ENCODE assay signal across 9 mouse cellular contexts in the genomic region with DNA sequence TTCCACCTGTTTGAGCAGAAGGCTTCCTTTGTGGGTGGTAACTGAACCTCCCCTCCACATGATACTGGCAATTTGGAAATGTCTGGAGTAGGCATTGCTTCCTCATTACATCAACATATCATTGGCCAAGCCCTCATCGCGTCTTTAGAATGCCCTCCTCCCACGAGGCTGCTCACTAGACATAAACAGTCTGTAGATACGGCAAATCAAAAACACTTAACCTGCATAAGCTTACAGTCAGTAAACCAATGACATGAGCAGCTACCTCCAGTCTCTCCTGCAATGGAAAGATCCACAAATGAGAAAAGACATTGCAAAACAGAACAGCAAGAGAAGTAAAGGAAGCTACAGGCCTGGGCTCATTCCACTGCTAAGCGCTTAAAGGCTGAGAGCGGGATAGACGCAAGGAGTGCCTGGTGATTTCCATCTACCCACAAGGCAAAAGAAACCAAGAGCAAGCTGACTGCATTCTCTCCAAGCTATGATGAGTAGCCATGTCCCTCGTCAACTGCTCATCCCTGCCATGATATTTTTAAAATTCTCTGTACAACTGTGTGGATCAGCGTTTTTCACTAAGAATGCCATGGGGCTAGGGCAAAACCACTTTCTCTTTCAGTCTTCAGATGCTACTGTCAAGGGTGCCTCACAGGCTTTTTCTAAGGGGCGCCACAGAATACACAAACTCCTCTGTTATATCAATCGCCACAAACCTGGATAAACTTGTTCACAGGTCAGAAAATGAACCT.
A peak's percentile ranks its signal among the peaks of the same experiment; 100 is the strongest.
DNase-seq lines count a peak whose midpoint lies in the region; ATAC-seq and TF ChIP-seq lines count a peak whose summit lies in the region.
"Had no signal": no experiment of that assay in that cellular context is flagged by ENCODE, and none has a peak within 500 bp of the region (broad histone marks: within the 10 kb centered on the region; RNA-seq: fewer than 3 reads in every experiment).

No protein-coding gene starts in this region.

- TF ChIP-seq CTCF in stomach, postnatal 0 days (IDR thresholded peaks at IDR 0.05; ENCODE audit: low read depth), result no peak

- no peaks in the 10 kb centered on the region; the same call in 1 of the 2 replicates for H3K36me3 ChIP-seq in heart, embryonic 11.5 days (ENCODE audit: control insufficient read depth, insufficient read depth, low read length)
- no peaks in the 10 kb centered on the region for H3K36me3 ChIP-seq in liver, embryonic 12.5 days
- H3K36me3 ChIP-seq in stomach, postnatal 0 days (ENCODE audit: control insufficient read depth, insufficient read depth, low read length), result no peaks in the 10 kb centered on the region
- H3K36me3 ChIP-seq in hindbrain, embryonic 14.5 days (replicated peaks; ENCODE audit: control insufficient read depth, insufficient read depth), result no peaks in the 10 kb centered on the region

- H3K4me2 ChIP-seq in heart, embryonic 11.5 days, result peak overlapping the region; percentile 44
- H3K4me2 ChIP-seq in liver, embryonic 12.5 days, result peak overlapping the region; percentile 74
- no peak overlapping the region for H3K4me2 ChIP-seq in stomach, postnatal 0 days (replicated peaks; ENCODE audit: low read depth)
- no peak overlapping the region for H3K4me2 ChIP-seq in hindbrain, embryonic 14.5 days (replicated peaks)

- WGBS in heart, embryonic 11.5 days (ENCODE audit: insufficient replicate concordance), result 71% methylated on average over 11 of the region's 11 CpGs
- WGBS in liver, embryonic 12.5 days (ENCODE audit: insufficient replicate concordance), result 43% methylated on average over 11 of the region's 11 CpGs
- 60% methylated on average over 11 of the region's 11 CpGs for WGBS in stomach, postnatal 0 days
- WGBS in hindbrain, embryonic 14.5 days, result 87% methylated on average over 11 of the region's 11 CpGs

- H3K27ac ChIP-seq in heart, embryonic 11.5 days (ENCODE audit: low read depth, low read length), result peak overlapping the region; percentile 77
- H3K27ac ChIP-seq in liver, embryonic 12.5 days, result peak overlapping the region; percentile 99
- H3K27ac ChIP-seq in stomach, postnatal 0 days (replicated peaks), result peak overlapping the region; percentile 36; the same call in 1 of the 2 replicates
- no peak overlapping the region for H3K27ac ChIP-seq in hindbrain, embryonic 14.5 days

- H3K9me3 ChIP-seq in heart, embryonic 11.5 days (replicated peaks; ENCODE audit: control insufficient read depth, low read length), result no peaks in the 10 kb centered on the region
- H3K9me3 ChIP-seq in liver, embryonic 12.5 days (replicated peaks), result no peaks in the 10 kb centered on the region
- H3K9me3 ChIP-seq in stomach, postnatal 0 days (ENCODE audit: control insufficient read depth, low read length), result no peaks in the 10 kb centered on the region
- no peaks in the 10 kb centered on the region for H3K9me3 ChIP-seq in hindbrain, embryonic 14.5 days (ENCODE audit: control insufficient read depth, low read length)

- no peak for ATAC-seq in heart, embryonic 11.5 days (replicated peaks; ENCODE audit: insufficient number of reproducible peaks, low FRiP score, low TSS enrichment)
- ATAC-seq in liver, embryonic 12.5 days, result peak; percentile 50
- no peak for ATAC-seq in stomach, postnatal 0 days (ENCODE audit: low FRiP score, low TSS enrichment)
- no peak for ATAC-seq in hindbrain, embryonic 14.5 days (ENCODE audit: low FRiP score)

- no peak for TF ChIP-seq EP300 in stomach, postnatal 0 days (optimal IDR thresholded peaks at IDR 0.05)

- H3K4me1 ChIP-seq in heart, embryonic 11.5 days (ENCODE audit: control insufficient read depth, insufficient read depth, low read length), result peaks cover 31% of the 10 kb centered on the region
- peaks cover 81% of the 10 kb centered on the region for H3K4me1 ChIP-seq in liver, embryonic 12.5 days
- H3K4me1 ChIP-seq in stomach, postnatal 0 days (replicated peaks; ENCODE audit: control insufficient read depth, insufficient read depth), result 0 out of 2 replicates have a peak, but pooled peaks cover 2% of the 10 kb centered on the region
- peaks cover 11% of the 10 kb centered on the region; the same call in 1 of the 2 replicates for H3K4me1 ChIP-seq in hindbrain, embryonic 14.5 days (replicated peaks; ENCODE audit: control insufficient read depth, insufficient read depth, low read length)

- DNase-seq in heart, adult 8-10 months (ENCODE audit: low spot score), result no peak
- DNase-seq in thymus, postnatal 4 days, result peak; percentile 22
- DNase-seq in thymus, postnatal 10 days (ENCODE audit: low spot score in 2 of 2), result no peak
- DNase-seq in stomach, postnatal 0 days (ENCODE audit: low spot score), result no peak
- no peak for DNase-seq in hindbrain, embryonic 14.5 days (ENCODE audit: low spot score)
- DNase-seq in kidney, postnatal 14 days, result no peak
- DNase-seq: cerebellum, adult 18-20 months had no signal

- no peaks in the 10 kb centered on the region for H3K27me3 ChIP-seq in heart, embryonic 11.5 days (ENCODE audit: control insufficient read depth, insufficient read depth, low read length)
- no peaks in the 10 kb centered on the region for H3K27me3 ChIP-seq in liver, embryonic 12.5 days (replicated peaks)
- no peaks in the 10 kb centered on the region for H3K27me3 ChIP-seq in stomach, postnatal 0 days (ENCODE audit: control insufficient read depth, insufficient read depth, low read length)
- H3K27me3 ChIP-seq in hindbrain, embryonic 14.5 days (ENCODE audit: control insufficient read depth, insufficient read depth, low read length), result no peaks in the 10 kb centered on the region

- no peak overlapping the region for H3K4me3 ChIP-seq in heart, embryonic 11.5 days (ENCODE audit: low read depth, low read length)
- H3K4me3 ChIP-seq in liver, embryonic 12.5 days, result peak overlapping the region; percentile 44
- H3K4me3 ChIP-seq in stomach, postnatal 0 days (ENCODE audit: low read depth, low read length), result no peak overlapping the region
- H3K4me3 ChIP-seq in hindbrain, embryonic 14.5 days (replicated peaks; ENCODE audit: low read length), result no peak overlapping the region

- H3K9ac ChIP-seq in heart, embryonic 11.5 days (ENCODE audit: low read depth, low read length), result no peak overlapping the region
- peak overlapping the region; percentile 66 for H3K9ac ChIP-seq in liver, embryonic 12.5 days
- no peak overlapping the region for H3K9ac ChIP-seq in stomach, postnatal 0 days (ENCODE audit: low read length)
- no peak overlapping the region for H3K9ac ChIP-seq in hindbrain, embryonic 14.5 days

Comparison
In these comparisons a context has a peak if more than half of its experiments do, and no peak if none do; other contexts are left out.
1. H3K4me2 ChIP-seq: peak in heart, embryonic 11.5 days (single experiment) and liver, embryonic 12.5 days (single experiment); none in stomach, postnatal 0 days (single experiment) and hindbrain, embryonic 14.5 days (single experiment).